Mouse (Mus musculus): ENCODE measurements around the gene Mki67. TPM values are rescaled to one million over a fixed set of nuclear protein-coding genes. Genes with fewer than 3 reads are reported as not detected.

Mki67 gene
- polyA plus RNA-seq (2016; fragmentation: Nextera tagmentation; extraction: Ambion mirVana), result 38.4 and 46.9 TPM in 2 replicates

DNA sequence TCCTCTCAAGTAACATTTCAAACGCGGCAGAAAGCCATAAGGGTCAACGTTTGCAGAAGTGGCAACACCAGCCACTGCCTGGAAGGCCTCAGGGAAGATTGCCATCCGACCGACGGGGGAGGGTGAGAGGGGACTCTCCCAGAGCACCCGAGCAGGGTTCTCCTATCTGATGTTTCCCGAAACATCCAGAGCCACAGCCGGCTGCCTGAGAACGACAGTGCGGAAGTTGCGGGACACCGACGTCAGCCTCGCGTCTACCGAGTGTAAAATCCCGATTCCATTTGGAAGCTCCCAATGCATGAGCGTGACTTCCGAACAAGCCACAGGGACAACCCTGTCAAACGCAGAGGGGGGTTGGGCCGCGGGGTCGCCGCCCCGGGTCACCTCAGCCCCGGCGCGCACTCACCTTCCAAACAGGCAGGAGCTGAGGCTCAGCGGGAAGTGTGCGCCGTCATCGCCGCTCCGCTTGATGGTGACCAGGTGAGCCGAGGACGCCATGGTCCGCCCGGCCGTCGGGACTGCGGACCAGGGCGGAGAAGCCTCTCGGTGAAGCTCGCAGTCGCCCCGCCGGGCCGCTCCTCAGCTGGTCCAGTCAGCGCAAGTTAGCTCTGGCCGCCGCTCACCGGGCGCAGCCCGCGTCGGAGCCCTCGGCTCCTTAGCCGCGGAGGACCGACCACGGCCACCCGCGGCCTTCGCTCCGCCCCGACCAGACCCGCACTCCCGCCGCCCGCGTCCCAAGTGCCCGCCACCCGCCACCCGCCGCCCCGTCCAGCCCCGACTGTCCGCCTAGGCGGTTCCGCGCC is at the start of gene Mki67:
Gene Mki67 (minus strand): TSS at position 720 of the 803 bp plus-strand sequence.
- peaks cover 34% of the 10 kb centered on the region for H3K4me1 ChIP-seq
- peak; percentile 63 for DNase-seq (ENCODE audit: low spot score)
- peak within 1 kb of the TSS; percentile 91 for H3K4me3 ChIP-seq
- peak within 1 kb of the TSS; percentile 99 for H3K27ac ChIP-seq
- no peaks in the 10 kb centered on the region for H3K27me3 ChIP-seq (ENCODE audit: low read depth, poor library complexity, severe bottlenecking)
- peaks cover 16% of the 10 kb centered on the region for H3K36me3 ChIP-seq
- H3K9me3 ChIP-seq (replicated peaks), result no peaks in the 10 kb centered on the region
- under 1% methylated on average over 82 of the region's 82 CpGs for WGBS

- 94% methylated on average over 2 of the region's 2 CpGs for WGBS
- no peak overlapping the region for H3K4me3 ChIP-seq
- H3K27me3 ChIP-seq (ENCODE audit: low read depth, poor library complexity, severe bottlenecking), result no peaks in the 10 kb centered on the region
- H3K9me3 ChIP-seq (replicated peaks), result no peaks in the 10 kb centered on the region
- 0 out of 2 replicates have a peak, but pooled peaks cover 5% of the 10 kb centered on the region for H3K4me1 ChIP-seq
- no peak for DNase-seq (ENCODE audit: low spot score)
- H3K27ac ChIP-seq, result no peak overlapping the region
- H3K36me3 ChIP-seq, result no peaks in the 10 kb centered on the region
These were observed 47.1 kb upstream of the Mki67 start for GRCm38 (mm10) chr7:135763311-135763710.

DNA sequence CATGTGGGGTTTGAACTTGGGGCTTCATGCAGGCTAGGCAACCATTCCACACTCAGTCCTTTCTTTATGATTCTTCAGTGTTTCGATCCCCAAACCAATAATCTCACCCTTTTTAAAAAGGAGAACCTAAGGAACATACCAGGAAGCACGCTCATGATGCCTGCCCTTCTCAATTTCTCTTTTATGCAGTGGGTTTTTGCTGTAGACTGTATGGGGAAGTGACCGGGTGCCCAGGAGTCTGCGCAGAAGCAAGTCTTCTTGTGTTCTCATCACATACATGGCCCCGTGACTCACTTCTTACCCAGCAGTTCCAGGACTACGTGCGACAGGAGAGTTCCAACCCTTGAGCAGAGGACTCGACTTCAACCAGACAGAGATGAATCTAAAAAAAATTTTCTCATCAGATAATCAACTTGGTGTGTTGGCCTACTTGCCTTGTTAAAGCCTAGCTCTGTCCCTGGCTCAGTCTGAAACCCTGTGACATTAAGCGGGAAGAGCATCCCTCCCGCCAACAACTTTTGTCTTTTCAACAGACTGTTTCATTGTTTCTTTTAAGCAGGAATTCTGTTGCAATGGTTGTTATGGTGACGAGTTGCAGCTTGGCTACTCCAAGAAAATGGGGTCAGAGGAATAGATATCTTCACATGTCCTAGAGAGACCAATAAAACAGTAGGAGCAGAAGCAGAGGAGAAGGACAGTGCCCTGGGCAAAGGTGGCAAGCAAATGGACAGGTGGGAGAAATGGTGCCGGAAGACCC is 42.8 kb upstream of the Mki67 start:
- 89% methylated on average over 12 of the region's 12 CpGs for WGBS
- Histone ChIP-seq H3K36me3 (no peaks in the 10 kb centered on the region), H3K4me1 (no peaks in the 10 kb centered on the region), H3K9me3 (replicated peaks) (no peaks in the 10 kb centered on the region), H3K27me3 (ENCODE audit: low read depth, poor library complexity, severe bottlenecking) (no peaks in the 10 kb centered on the region), H3K4me3 (no peak overlapping the region), H3K27ac (no peak overlapping the region)
- no peak for DNase-seq (ENCODE audit: low spot score)

- 74% methylated on average over 4 of the region's 4 CpGs for WGBS
- H3K27me3 ChIP-seq (ENCODE audit: low read depth, poor library complexity, severe bottlenecking), result no peaks in the 10 kb centered on the region
- H3K9me3 ChIP-seq (replicated peaks), result no peaks in the 10 kb centered on the region
- no peaks in the 10 kb centered on the region for H3K36me3 ChIP-seq
- H3K4me1 ChIP-seq, result no peaks in the 10 kb centered on the region
- DNase-seq (ENCODE audit: low spot score), result no peak
- H3K4me3 ChIP-seq, result no peak overlapping the region
- no peak overlapping the region for H3K27ac ChIP-seq
These were observed 42.0 kb upstream of the Mki67 start for GRCm38 (mm10) chr7:135758171-135758570.

- no peak overlapping the region for H3K4me3 ChIP-seq
- H3K27me3 ChIP-seq (ENCODE audit: low read depth, poor library complexity, severe bottlenecking), result no peaks in the 10 kb centered on the region
- H3K27ac ChIP-seq, result no peak overlapping the region
- no peaks in the 10 kb centered on the region for H3K4me1 ChIP-seq
- no peaks in the 10 kb centered on the region for H3K36me3 ChIP-seq
- H3K9me3 ChIP-seq (replicated peaks), result no peaks in the 10 kb centered on the region
- WGBS, result 90% methylated on average over 6 of the region's 6 CpGs
- no peak for DNase-seq (ENCODE audit: low spot score)
These were observed 40.9 kb upstream of the Mki67 start for GRCm38 (mm10) chr7:135756984-135757586.

DNA sequence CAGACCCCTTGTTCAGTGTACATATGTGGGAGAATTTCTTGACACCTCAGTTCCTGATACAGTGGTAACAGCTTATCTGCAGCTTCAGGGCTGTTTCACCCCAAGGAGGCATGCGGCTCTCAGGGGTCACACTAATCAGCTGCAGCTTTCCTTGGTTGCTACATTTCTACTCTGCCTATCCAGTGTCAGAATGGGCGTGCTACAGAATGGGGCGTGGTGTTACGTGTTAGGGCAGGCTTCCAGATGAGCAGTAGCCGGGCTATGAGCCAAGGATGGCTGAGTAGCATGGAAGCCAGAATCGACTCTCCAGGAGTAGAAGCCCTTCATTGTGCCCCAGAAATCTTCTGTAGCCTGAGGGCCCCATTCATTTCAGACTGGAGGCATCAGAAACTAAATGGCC is 32.8 kb upstream of the Mki67 start:
- DNase-seq (ENCODE audit: low spot score), result no peak
- H3K9me3 ChIP-seq (replicated peaks), result no peaks in the 10 kb centered on the region
- H3K36me3 ChIP-seq, result no peaks in the 10 kb centered on the region
- no peak overlapping the region for H3K4me3 ChIP-seq
- 71% methylated on average over 6 of the region's 6 CpGs for WGBS
- H3K4me1 ChIP-seq, result no peaks in the 10 kb centered on the region
- no peaks in the 10 kb centered on the region for H3K27me3 ChIP-seq (ENCODE audit: low read depth, poor library complexity, severe bottlenecking)
- H3K27ac ChIP-seq, result no peak overlapping the region

DNA sequence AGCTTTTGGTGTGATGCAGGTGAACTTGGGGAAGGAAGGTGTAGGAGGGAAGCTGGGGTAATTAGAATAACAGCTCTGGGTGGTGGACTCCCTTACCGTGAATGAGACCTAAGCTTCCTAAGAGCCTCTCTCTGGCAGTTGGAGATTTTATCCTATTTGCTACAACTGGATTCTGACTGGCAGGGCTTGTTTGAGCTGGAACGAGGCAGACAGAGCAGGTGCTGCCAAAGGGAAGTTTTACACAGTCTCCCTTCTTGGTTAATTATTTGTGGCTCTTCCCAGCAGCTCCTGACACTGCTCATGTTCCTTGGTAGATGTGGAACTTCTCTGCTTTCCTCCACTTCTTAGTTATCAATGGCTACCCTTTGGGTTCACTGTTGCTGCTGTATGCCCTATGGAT is 30.9 kb upstream of the Mki67 start:
- no peaks in the 10 kb centered on the region for H3K27me3 ChIP-seq (ENCODE audit: low read depth, poor library complexity, severe bottlenecking)
- 56% methylated on average over 2 of the region's 2 CpGs for WGBS
- DNase-seq (ENCODE audit: low spot score), result no peak
- no peak overlapping the region for H3K27ac ChIP-seq
- no peaks in the 10 kb centered on the region for H3K36me3 ChIP-seq
- H3K4me1 ChIP-seq, result no peaks in the 10 kb centered on the region
- H3K9me3 ChIP-seq (replicated peaks), result no peaks in the 10 kb centered on the region
- H3K4me3 ChIP-seq, result no peak overlapping the region

- Histone ChIP-seq H3K36me3 (no peaks in the 10 kb centered on the region), H3K4me3 (no peak overlapping the region), H3K27me3 (ENCODE audit: low read depth, poor library complexity, severe bottlenecking) (no peaks in the 10 kb centered on the region), H3K4me1 (no peaks in the 10 kb centered on the region), H3K27ac (no peak overlapping the region), H3K9me3 (replicated peaks) (no peaks in the 10 kb centered on the region)
- no peak for DNase-seq (ENCODE audit: low spot score)
- WGBS, result 82% methylated on average over 6 of the region's 6 CpGs
These were observed 30.4 kb upstream of the Mki67 start for GRCm38 (mm10) chr7:135746528-135746927.

DNA sequence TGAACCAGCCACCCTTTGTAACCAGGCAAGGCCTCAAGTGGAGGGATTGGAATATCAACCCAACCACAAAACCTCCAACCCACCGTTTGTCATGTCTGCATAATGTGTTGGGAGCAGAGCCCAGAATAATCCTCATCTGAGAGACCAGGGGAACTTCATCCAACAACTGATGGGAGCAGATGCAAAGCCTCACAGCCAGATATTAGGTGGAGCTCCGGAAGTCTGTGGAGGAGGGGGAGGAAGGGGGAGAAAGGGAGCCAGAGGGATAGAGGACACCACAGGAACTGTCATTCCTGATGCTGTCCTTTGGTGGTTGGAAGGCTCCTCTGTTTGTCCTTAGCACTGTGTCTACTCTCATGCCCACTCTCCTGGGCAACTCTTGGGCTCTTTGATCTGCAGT is 28.9 kb upstream of the Mki67 start:
- no peak overlapping the region for H3K27ac ChIP-seq
- no peaks in the 10 kb centered on the region for H3K9me3 ChIP-seq (replicated peaks)
- H3K36me3 ChIP-seq, result no peaks in the 10 kb centered on the region
- no peak for DNase-seq (ENCODE audit: low spot score)
- no peaks in the 10 kb centered on the region for H3K4me1 ChIP-seq
- H3K27me3 ChIP-seq (ENCODE audit: low read depth, poor library complexity, severe bottlenecking), result no peaks in the 10 kb centered on the region
- WGBS, result 59% methylated on average over 2 of the region's 2 CpGs
- no peak overlapping the region for H3K4me3 ChIP-seq

- H3K36me3 ChIP-seq, result no peaks in the 10 kb centered on the region
- H3K27ac ChIP-seq, result no peak overlapping the region
- no peaks in the 10 kb centered on the region for H3K4me1 ChIP-seq
- no peak overlapping the region for H3K4me3 ChIP-seq
- no peaks in the 10 kb centered on the region for H3K27me3 ChIP-seq (ENCODE audit: low read depth, poor library complexity, severe bottlenecking)
- WGBS, result 67% methylated on average over 3 of the region's 3 CpGs
- H3K9me3 ChIP-seq (replicated peaks), result no peaks in the 10 kb centered on the region
- DNase-seq (ENCODE audit: low spot score), result no peak
These were observed 24.3 kb upstream of the Mki67 start for GRCm38 (mm10) chr7:135740453-135740852.

DNA sequence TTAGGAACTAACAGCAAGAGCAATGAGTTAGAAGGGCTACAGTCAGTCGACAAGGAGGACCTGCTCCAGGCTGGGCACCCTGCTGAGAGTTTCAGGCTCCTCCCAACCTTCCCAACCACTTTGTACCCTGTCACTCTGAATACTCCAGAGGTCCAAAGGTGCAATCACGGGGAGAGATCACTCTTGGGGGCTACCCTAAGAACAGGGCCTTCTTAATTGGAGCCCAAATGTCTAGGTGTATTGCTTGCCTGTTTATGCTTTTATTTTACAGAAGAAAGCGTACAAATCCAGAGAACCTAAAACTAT is 20.4 kb upstream of the Mki67 start:
- WGBS, result 50% methylated on average over 3 of the region's 3 CpGs
- no peaks in the 10 kb centered on the region for H3K9me3 ChIP-seq (replicated peaks)
- no peaks in the 10 kb centered on the region for H3K36me3 ChIP-seq
- no peak overlapping the region for H3K27ac ChIP-seq
- H3K4me3 ChIP-seq, result no peak overlapping the region
- no peak for DNase-seq (ENCODE audit: low spot score)
- no peaks in the 10 kb centered on the region for H3K27me3 ChIP-seq (ENCODE audit: low read depth, poor library complexity, severe bottlenecking)
- no peaks in the 10 kb centered on the region for H3K4me1 ChIP-seq

DNA sequence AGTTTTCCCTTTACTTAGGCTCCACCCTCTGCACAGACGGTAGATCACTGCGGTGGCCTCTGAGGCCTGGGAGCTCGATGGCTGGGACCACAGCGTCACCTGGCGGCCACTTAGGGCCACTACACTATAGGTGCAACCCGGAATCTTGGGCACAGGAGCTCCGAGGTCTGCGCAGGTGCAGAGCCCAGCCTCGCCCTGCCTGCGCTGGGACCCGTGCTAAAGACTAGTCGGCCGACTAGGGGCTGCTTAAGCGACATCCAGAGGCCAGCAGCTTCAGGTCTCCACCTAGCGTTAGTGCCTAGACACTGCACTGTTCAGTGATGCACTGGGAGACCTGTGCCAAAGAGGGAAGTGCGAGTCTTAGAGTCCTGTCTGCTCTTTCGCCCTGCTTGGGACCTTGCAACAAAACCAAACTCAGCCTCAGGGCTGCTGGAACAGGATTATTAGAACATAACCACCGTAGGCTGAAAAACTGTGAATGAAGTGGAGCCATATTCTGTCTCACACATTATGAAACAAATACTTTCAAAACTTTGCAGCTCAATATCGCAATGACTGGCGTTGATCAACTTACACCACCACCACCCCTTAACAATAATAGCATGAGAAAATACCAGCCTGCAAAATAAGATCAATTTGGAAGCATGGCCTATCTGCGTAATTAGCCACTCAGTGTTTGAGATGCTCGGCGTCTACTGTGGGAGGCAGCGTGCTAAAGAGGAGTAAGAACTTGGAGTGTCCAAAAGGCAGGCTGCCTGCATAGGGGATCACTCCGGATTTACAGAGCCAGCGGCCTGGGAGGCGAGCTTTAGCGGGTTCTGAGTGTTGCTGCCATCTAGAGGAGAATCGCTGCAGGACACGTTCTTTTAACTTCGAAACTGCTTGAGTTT is 19.8 kb upstream of the Mki67 start:
- peak; percentile 88 for DNase-seq (ENCODE audit: low spot score)
- no peak overlapping the region for H3K27ac ChIP-seq
- no peaks in the 10 kb centered on the region for H3K9me3 ChIP-seq (replicated peaks)
- H3K36me3 ChIP-seq, result no peaks in the 10 kb centered on the region
- WGBS, result 25% methylated on average over 31 of the region's 31 CpGs
- H3K4me1 ChIP-seq, result no peaks in the 10 kb centered on the region
- H3K27me3 ChIP-seq (ENCODE audit: low read depth, poor library complexity, severe bottlenecking), result no peaks in the 10 kb centered on the region
- H3K4me3 ChIP-seq, result peak overlapping the region; percentile 6; the same call in 1 of the 2 replicates

Measured in limb, embryonic 10.5 days (tissue).